Mouse (Mus musculus) frontal cortex, adult (tissue): ENCODE measurements around the gene Tspyl4.

Source experiments
- ATAC-seq: cut with Nextera tagmentation; 2 replicates; pipeline ENCODE4 v1.9.2; 2017; ENCODE audit warnings: mild to moderate bottlenecking, moderate library complexity, mixed read lengths; ENCODE audit not compliant: low TSS enrichment

The Tspyl4 gene

GRCm38 (mm10) chr10:34320809-34321208, 23.6 kb downstream of the Tspyl4 start:
- no peak for ATAC-seq

GRCm38 (mm10) chr10:34326701-34327100, 29.5 kb downstream of the Tspyl4 start:
- ATAC-seq: peak; percentile 45; the same call in 1 of the 2 replicates

- no peak for ATAC-seq
Observed at GRCm38 (mm10) chr10:34327144-34327543, 29.9 kb downstream of the Tspyl4 start.

GRCm38 (mm10) chr10:34328310-34328709, 31.1 kb downstream of the Tspyl4 start:
- peak; percentile 99 for ATAC-seq

GRCm38 (mm10) chr10:34341014-34341413, 43.8 kb downstream of the Tspyl4 start:
- ATAC-seq: no peak

- ATAC-seq: no peak
Observed at GRCm38 (mm10) chr10:34341886-34342285, 44.6 kb downstream of the Tspyl4 start.
